11 mouse cellular contexts compared by ENCODE assay signal in the genomic region with DNA sequence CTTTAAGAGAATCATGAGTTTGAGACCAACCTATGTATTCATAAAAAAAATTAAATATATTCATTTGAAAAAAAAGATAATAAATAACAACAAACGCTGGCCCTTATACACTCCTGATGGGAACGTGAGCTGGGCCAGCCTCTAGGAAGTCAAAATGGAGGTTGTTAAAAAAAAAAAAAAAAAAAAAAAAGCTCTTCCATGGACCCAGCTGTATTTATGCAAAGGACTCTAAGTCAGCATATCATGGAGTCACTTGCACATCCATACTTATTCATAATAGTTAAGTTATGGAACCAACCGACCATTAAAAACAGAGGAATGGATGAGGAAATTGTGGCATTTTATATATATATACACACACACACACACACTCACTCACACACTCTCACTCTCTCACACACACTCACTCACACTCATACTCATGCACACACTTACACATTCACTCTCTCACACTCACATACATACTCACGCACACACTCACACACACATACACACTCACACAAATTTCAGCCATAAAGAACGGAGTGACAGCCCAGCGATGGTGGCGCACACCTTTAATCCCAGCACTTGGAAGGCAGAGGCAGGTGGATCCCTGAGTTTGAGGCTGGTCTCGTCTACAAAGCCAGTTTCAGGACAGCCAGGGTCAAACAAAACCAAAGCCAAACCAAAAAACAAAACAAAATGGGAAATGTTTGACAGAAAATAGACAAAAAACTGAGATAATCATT. TPM values are rescaled to one million over a fixed set of nuclear protein-coding genes. Genes with fewer than 3 reads are reported as not detected.
A peak's percentile ranks its signal among the peaks of the same experiment; 100 is the strongest.
DNase-seq lines count a peak whose midpoint lies in the region; ATAC-seq and TF ChIP-seq lines count a peak whose summit lies in the region.
"Had no signal": no experiment of that assay in that cellular context is flagged by ENCODE, and none has a peak within 500 bp of the region (broad histone marks: within the 10 kb centered on the region; RNA-seq: fewer than 3 reads in every experiment).

No protein-coding gene starts in this region.

- no peaks in the 10 kb centered on the region for H3K4me1 ChIP-seq in heart, postnatal 0 days (ENCODE audit: control insufficient read depth, insufficient read depth)
- 0 out of 2 replicates have a peak, but pooled peaks cover 3% of the 10 kb centered on the region for H3K4me1 ChIP-seq in lung, postnatal 0 days (ENCODE audit: insufficient read depth, low read depth, low read length)
- peaks cover 12% of the 10 kb centered on the region for H3K4me1 ChIP-seq in liver, embryonic 16.5 days (ENCODE audit: control insufficient read depth, low read depth, low read length)
- H3K4me1 ChIP-seq in forebrain, embryonic 10.5 days = peaks cover 6% of the 10 kb centered on the region; the same call in 1 of the 2 replicates
- H3K4me1 ChIP-seq: forebrain, embryonic 12.5 days had no signal

- DNase-seq in heart, postnatal 0 days (ENCODE audit: low spot score) = no peak
- DNase-seq in heart, postnatal 14 days = no peak
- DNase-seq in lung, postnatal 0 days (ENCODE audit: low spot score) = no peak
- no peak for DNase-seq in lung, postnatal 4 days
- DNase-seq in MEL-GATA-1-ER (ENCODE audit: extremely low read depth, low read depth) (peak; percentile 26), adipocyte (ENCODE audit: low spot score) (no peak)
- DNase-seq in forebrain, embryonic 10.5 days (ENCODE audit: extremely low spot score, low spot score) = no peak
- DNase-seq: cerebellum, adult 2 months had no signal

- peak overlapping the region; percentile 20; the same call in 1 of the 2 replicates for H3K9ac ChIP-seq in heart, postnatal 0 days (replicated peaks; ENCODE audit: low read depth, low read length)
- H3K9ac ChIP-seq in lung, postnatal 0 days (replicated peaks; ENCODE audit: low read depth) = no peak overlapping the region
- H3K9ac ChIP-seq in liver, embryonic 16.5 days (ENCODE audit: low read depth, low read length) = no peak overlapping the region
- H3K9ac ChIP-seq: forebrain, embryonic 12.5 days had no signal

- H3K27me3 ChIP-seq in heart, postnatal 0 days (ENCODE audit: control insufficient read depth, insufficient read depth, low read length) = no peaks in the 10 kb centered on the region
- H3K27me3 ChIP-seq in lung, postnatal 0 days (replicated peaks; ENCODE audit: insufficient read depth, low read length) = no peaks in the 10 kb centered on the region
- H3K27me3 ChIP-seq in liver, embryonic 16.5 days (ENCODE audit: control insufficient read depth, insufficient read depth, low read depth, low read length) = no peaks in the 10 kb centered on the region
- H3K27me3 ChIP-seq in forebrain, embryonic 10.5 days (ENCODE audit: poor library complexity, severe bottlenecking) = no peaks in the 10 kb centered on the region
- H3K27me3 ChIP-seq: forebrain, embryonic 12.5 days had no signal

- no peak for ATAC-seq in heart, postnatal 0 days (ENCODE audit: insufficient read depth, low read depth)
- peak; percentile 13; the same call in 1 of the 2 replicates for ATAC-seq in lung, postnatal 0 days
- ATAC-seq in liver, embryonic 16.5 days (ENCODE audit: low read depth) = no peak

- WGBS in heart, postnatal 0 days = 91% methylated on average over 8 of the region's 8 CpGs
- 83% methylated on average over 8 of the region's 8 CpGs for WGBS in lung, postnatal 0 days
- WGBS in liver, embryonic 16.5 days (ENCODE audit: insufficient replicate concordance) = 62% methylated on average over 8 of the region's 8 CpGs
- 93% methylated on average over 8 of the region's 8 CpGs for WGBS in forebrain, embryonic 10.5 days

- 0 out of 2 replicates have a peak, but pooled peaks cover 3% of the 10 kb centered on the region for H3K9me3 ChIP-seq in heart, postnatal 0 days (replicated peaks; ENCODE audit: control insufficient read depth, low read length)
- H3K9me3 ChIP-seq in lung, postnatal 0 days (ENCODE audit: low read length) = no peaks in the 10 kb centered on the region
- H3K9me3 ChIP-seq in liver, embryonic 16.5 days (replicated peaks; ENCODE audit: control insufficient read depth, low read length) = 0 out of 2 replicates have a peak, but pooled peaks cover 2% of the 10 kb centered on the region
- H3K9me3 ChIP-seq in forebrain, embryonic 10.5 days = no peaks in the 10 kb centered on the region
- H3K9me3 ChIP-seq: forebrain, embryonic 12.5 days had no signal

- no peak for TF ChIP-seq CTCF in heart, postnatal 0 days (IDR thresholded peaks at IDR 0.05; ENCODE audit: low read depth)
- no peak for TF ChIP-seq CTCF in lung, postnatal 0 days (IDR thresholded peaks at IDR 0.05)

- intact Hi-C loops in heart, postnatal 14 days (cut with DNase I) = no loop called here

- H3K4me3 ChIP-seq in heart, postnatal 0 days (ENCODE audit: low read depth, low read length) = no peak overlapping the region
- no peak overlapping the region for H3K4me3 ChIP-seq in lung, postnatal 0 days (ENCODE audit: low read depth, low read length)
- H3K4me3 ChIP-seq in liver, embryonic 16.5 days (ENCODE audit: low read depth, low read length) = peak overlapping the region; percentile 32
- H3K4me3 ChIP-seq in forebrain, embryonic 10.5 days = no peak overlapping the region
- H3K4me3 ChIP-seq: forebrain, embryonic 12.5 days; myocyte had no signal

- no peak for TF ChIP-seq EP300 in heart, postnatal 0 days (IDR thresholded peaks at IDR 0.05; ENCODE audit: low read depth)
- TF ChIP-seq EP300 in lung, postnatal 0 days (IDR thresholded peaks at IDR 0.05) = no peak

- peak overlapping the region; percentile 30; the same call in 1 of the 2 replicates for H3K4me2 ChIP-seq in heart, postnatal 0 days (ENCODE audit: low read depth, low read length)
- H3K4me2 ChIP-seq in lung, postnatal 0 days (replicated peaks; ENCODE audit: low read depth, low read length) = peak overlapping the region; percentile 5; the same call in 1 of the 2 replicates
- peak overlapping the region; percentile 42; the same call in 1 of the 2 replicates for H3K4me2 ChIP-seq in liver, embryonic 16.5 days (ENCODE audit: low read depth, low read length)
- H3K4me2 ChIP-seq: forebrain, embryonic 12.5 days had no signal

- peak overlapping the region; percentile 59; the same call in 1 of the 2 replicates for H3K27ac ChIP-seq in heart, postnatal 0 days (ENCODE audit: low read depth)
- H3K27ac ChIP-seq in lung, postnatal 0 days (ENCODE audit: low read length) = peak overlapping the region; percentile 44; the same call in 1 of the 2 replicates
- peak overlapping the region; percentile 25; the same call in 1 of the 2 replicates for H3K27ac ChIP-seq in liver, embryonic 16.5 days (ENCODE audit: low read length)
- no peak overlapping the region for H3K27ac ChIP-seq in forebrain, embryonic 10.5 days
- H3K27ac ChIP-seq: forebrain, embryonic 12.5 days had no signal

- H3K36me3 ChIP-seq in heart, postnatal 0 days (replicated peaks; ENCODE audit: control insufficient read depth, insufficient read depth, low read length) = peaks cover 5% of the 10 kb centered on the region; the same call in 1 of the 2 replicates
- H3K36me3 ChIP-seq in lung, postnatal 0 days (ENCODE audit: insufficient read depth, low read length) = 0 out of 2 replicates have a peak, but pooled peaks cover 4% of the 10 kb centered on the region
- H3K36me3 ChIP-seq in liver, embryonic 16.5 days (ENCODE audit: control insufficient read depth, insufficient read depth) = peaks cover 3% of the 10 kb centered on the region
- H3K36me3 ChIP-seq in forebrain, embryonic 10.5 days (replicated peaks) = 0 out of 2 replicates have a peak, but pooled peaks cover 3% of the 10 kb centered on the region
- H3K36me3 ChIP-seq: forebrain, embryonic 12.5 days had no signal

RNA-seq across cellular contexts. Expression of a gene that starts 6.5 kb away (rescaled TPM):
- 8.2 and 11.9 TPM in 2 replicates for total RNA-seq in heart, postnatal 0 days (2014; rRNA removed; ENCODE audit: low replicate concordance)
- polyA plus RNA-seq in heart, postnatal 0 days (2015; fragmentation: Nextera tagmentation; extraction: Ambion mirVana) = 10.7 and 12.3 TPM in 2 replicates
- total RNA-seq in heart, postnatal 14 days (2021) = 10 to 100 TPM in 1 of 2 experiments, 1 to 10 TPM in 1; 9.1 to 11.1 TPM
- 33.4 and 41.8 TPM in 2 replicates for polyA plus RNA-seq in lung, postnatal 0 days (2015; fragmentation: Nextera tagmentation; extraction: Ambion mirVana)
- polyA plus RNA-seq in liver, embryonic 16.5 days (2015; fragmentation: Nextera tagmentation; extraction: Ambion mirVana) = 13.9 and 15.6 TPM in 2 replicates
- 9.2 and 10.8 TPM in 2 replicates for polyA plus RNA-seq in forebrain, embryonic 10.5 days (2016; fragmentation: Nextera tagmentation; extraction: Ambion mirVana)
